Mouse (Mus musculus) CD4-positive, CD25-positive, alpha-beta regulatory T cell, adult 4 months (primary cell): Measurements from ENCODE around the gene St8sia1. TPM values are rescaled to one million over a fixed set of nuclear protein-coding genes. Genes with fewer than 3 reads are reported as not detected.

ENCODE experiments used
- ATAC-seq: one replicate; pipeline ENCODE4 v1.8.0; 2017
- polyA plus RNA-seq, 2 experiments: library from polyadenylated mRNA; unstranded; fragments of 100-300 nt; shearing (Covaris generic); gene quantifications; one replicate each; pipeline ENCODE4 v1.2.1; 2017

St8sia1 gene
- polyA plus RNA-seq, 2 experiments from 2014 or later: 11.2 to 12.4 TPM

DNA sequence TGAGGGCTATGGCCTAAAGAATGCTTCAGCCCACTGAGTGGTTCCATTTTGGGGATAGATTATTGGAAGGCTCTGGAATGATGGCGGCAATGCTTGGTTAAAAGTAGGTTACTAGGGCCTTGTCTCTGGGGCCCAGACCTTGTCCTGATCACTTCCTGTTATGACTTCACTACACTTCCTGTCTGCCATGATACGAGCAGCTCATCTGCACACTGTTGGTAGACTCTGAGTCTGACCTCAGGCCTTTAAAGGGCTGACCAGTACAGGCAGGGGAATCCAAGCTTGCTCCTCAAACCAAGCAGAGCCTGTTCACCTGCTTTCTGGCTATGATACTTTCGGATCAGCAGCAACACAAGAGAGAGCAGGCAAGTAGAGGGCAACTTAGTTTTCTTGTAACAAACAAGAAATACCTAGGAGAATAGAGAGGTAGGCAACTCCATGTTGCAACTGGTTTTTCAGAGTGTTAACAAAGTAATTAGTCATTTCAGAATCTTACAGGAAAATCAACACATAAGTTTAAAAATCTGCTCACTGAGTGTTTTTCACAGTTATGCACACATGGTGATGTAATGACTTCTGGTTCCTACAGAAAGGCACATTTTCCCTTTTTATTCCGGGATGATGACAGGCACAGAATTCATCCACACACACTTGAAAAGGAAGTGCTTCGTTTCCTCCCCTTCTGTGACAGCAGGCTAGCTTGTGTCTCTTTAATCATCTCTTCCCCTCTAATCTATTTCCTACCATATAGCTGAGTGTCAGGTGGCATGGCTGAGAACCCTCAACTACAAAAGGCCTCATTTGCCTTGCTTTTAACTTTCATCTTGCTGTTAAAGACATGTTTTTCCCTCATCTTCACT is 55.1 kb downstream of the St8sia1 start:
- peak; percentile 96 for ATAC-seq

DNA sequence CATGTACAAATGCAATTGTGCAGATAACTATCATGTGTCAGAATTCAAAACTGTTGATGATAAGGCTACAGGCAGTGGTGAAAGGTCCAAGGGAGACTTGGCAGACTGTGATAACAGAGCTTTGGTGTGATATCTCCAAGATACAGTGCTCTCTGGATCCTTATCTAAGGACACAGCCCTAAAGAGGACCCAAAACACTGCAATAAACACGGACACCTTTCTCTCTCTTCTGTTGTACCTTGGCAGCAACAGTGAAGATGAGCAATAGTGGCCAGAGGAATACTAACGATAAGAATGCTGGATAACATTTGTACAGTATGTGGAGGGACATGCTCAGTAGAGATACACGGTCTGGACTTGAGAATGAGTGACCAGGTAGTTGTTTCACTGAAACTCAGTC is 55.8 kb downstream of the St8sia1 start:
- ATAC-seq: no peak

DNA sequence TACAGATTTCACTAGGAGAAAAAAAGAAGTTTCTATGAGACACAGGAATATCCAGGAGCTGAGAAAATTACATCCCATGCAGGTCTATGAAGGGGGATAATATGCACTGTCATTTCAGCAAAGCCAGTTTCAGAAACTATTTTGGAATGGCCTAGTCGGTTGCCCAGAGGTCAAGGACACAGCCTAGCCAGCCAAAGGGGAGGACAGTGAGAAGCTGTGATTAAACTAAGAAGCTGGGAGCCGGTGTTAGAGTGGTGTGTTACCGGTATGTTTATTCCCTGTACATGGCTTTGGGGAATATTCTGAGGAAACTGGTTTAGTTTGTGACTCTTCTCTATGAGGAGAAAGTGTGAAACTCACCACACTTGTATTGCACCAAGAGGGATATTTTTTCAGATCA is 68.9 kb downstream of the St8sia1 start:
- ATAC-seq: no peak

DNA sequence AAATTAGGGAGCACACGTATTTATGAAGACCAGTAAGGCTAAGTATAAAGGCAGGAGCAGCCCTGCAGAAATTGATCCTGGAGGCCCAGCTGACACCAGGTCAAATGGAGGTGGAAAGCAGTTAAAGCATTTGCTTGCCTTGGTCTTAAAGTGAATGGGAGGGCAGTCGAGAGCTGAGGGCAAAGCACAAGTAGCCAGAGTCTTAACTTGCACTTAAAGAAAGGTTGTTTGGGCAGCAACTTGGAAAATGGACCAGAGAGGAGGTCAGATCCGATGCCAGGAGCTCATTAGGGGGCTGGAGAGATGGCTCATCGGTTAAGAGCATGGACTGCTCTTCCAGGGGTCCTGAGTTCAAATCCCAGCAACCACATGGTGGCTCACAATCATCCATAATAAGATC is 70.5 kb downstream of the St8sia1 start:
- no peak for ATAC-seq

DNA sequence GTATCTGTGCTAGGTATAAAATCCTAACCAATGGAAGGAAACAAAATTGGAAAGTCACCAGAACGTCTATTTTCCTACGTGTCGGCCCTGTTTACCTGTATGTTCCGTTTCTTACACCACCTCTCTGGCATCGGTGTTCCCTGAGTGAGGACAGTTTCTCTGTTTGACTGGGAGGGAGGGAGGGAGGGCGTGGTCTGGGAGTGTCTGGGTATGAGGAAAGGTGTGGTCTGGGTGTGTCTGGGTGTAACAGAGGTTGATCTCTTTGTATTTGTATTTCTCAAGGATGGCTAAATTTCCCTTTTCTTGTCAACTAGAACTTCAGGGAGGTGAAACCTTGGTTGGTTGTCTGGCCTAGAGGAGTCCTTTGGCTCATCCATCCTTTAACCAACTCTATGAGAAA is 73.9 kb downstream of the St8sia1 start:
- no peak for ATAC-seq

DNA sequence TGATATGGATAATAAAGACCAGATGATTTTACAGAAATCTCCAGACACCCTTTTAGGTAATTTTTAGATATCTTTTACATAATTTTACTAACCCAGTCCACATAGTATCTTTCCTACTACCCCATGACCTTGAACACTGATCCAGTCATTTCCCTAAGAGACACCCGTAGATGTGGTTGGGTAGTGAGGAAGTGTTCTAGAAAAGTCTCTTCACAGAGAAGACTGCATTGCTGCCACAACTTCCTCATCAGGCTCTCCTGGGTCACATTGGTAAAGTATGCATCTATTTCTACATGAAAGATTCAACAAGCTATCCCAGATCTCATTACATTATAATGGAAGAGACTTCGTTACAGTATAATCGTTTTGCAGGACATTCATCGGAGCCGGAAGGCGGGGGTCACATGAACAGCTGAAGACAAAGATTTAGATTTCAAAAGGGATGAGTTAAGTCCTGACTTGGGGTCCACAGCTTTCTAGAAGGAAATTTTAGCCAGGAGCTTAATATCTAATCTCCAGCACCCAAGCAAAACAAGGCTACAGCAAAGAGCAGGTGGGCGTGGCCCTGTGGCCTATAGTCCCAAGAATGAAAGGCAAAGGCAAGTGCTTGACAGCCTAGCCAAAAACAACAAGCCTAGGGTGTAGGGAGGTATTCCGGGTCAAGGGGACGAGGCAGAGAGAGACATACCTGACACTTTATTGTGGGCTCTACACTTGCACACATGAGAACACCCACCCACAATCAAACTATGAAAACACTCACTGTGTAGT is 75.1 kb downstream of the St8sia1 start:
- no peak for ATAC-seq

DNA sequence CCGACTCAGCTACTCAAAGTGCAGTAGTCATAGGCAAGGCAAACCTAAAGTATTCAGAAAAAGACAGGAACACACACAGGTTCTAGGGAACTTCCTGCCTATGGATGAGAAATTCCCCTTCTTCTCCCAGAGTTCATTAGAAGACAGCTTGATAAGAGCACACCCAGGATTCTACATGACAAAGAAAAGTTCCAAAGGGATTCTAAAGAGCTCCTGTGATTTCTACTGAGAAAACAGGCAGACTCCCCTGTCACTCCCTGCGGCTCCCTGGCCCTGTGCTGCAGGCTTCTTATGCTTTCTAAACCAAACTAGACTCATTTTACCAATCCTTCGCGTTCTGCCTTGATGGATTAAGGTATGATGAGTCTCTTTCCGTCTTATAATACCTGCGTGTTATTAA is 75.9 kb downstream of the St8sia1 start:
- no peak for ATAC-seq

DNA sequence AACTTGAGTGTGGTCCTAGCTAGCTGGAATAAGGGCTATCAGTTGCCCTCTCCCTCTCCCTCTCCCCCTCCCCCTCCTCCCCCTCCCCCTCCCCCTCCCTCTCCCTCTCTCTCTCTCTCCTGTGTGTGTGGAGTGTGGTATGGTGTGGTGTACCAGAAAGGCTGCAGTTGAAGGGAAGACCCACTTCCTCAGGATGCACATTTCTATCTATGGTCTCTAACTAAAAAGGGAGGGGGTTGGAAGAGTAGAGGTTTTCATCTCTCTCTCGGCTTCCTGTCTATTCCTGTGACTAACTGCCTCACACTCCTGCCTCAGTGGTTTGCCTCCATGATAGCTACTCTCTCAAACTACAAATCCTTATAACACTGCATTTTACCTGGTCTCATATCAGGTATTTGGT is 76.9 kb downstream of the St8sia1 start:
- peak; percentile 81 for ATAC-seq

DNA sequence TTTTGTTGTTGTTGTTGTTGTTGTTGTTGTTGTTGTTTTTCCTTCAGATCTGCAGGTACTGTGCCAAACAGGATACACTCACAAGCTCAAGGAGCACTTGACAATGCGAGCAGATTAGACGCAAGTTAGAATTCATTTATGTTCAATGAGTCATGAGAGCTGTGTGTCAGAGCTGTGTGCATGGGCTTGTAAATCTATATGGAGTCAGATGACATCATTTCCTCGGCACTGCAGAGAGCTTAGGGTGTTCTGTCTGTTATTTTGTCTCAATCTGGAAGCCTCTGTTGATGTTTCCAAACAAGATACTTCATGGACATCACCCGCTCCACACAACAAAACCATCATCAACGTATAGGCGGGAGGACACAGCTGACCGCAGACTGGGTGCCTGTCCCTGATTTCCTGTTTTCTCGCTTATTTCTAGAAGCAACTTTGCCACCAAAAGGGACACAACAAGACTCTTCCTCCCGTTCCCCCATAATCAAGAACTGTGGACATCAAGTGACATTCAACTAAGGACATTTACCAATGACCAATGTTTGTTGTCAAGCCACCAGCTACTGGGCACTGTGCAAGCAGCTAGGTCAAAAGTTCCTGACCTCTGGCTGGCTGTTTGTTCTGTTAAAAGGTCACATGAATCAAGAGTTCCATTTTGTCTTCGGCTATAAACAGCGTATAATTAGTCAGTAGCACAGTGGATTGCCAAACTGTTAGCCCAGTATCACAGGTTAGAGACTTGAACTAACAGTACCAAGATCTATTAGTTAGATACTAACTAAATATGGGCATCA is 78.7 kb downstream of the St8sia1 start:
- peak; percentile 44 for ATAC-seq

DNA sequence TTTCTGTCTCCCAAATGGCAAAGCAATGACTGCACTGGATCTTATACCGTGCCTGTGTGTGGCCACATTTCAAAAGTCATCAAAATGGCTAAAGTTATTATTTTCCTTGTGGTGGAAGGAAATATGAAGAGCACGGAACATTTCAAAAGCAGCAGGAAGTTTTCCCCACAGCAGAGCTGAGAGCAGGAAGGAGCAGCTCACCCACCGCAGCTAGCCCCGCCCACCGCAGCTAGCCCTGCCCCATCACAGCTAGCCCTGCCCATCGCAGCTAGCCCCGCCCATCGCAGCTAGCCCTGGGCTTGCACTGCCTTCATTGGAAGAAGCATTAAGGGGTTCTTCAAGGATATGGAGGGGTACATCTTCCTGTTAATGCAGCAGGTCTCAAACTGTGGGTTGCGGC is 80.1 kb downstream of the St8sia1 start:
- peak; percentile 42 for ATAC-seq

DNA sequence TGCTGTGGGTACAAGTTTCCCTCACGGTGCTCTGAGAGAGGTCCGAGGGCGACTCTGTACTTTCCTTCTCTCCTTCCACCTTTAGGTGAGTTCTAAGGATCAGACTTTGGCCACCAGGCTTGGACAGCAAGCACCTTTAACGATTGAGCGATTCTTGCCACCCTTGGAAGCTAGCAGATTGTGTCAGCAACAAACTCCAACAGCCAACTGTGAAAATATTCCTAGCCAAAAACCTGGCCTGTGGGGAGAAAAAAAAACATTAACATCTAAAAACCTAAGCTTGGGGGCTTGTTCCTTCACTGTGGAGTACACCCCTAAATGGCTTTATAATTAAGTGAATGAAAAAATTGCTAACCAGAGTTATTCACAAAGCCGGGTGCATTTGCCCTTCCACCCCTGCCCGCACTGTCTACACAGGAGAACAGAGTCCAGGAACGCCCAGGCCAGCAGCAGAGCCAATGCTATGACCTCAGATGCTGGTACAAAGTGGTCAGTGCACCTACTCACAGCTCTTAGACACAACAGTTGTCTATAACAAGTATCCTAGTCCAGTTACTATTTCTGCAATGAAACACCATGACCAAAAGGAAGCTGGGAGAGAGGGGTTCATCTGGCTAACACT is 83.3 kb downstream of the St8sia1 start:
- no peak for ATAC-seq

DNA sequence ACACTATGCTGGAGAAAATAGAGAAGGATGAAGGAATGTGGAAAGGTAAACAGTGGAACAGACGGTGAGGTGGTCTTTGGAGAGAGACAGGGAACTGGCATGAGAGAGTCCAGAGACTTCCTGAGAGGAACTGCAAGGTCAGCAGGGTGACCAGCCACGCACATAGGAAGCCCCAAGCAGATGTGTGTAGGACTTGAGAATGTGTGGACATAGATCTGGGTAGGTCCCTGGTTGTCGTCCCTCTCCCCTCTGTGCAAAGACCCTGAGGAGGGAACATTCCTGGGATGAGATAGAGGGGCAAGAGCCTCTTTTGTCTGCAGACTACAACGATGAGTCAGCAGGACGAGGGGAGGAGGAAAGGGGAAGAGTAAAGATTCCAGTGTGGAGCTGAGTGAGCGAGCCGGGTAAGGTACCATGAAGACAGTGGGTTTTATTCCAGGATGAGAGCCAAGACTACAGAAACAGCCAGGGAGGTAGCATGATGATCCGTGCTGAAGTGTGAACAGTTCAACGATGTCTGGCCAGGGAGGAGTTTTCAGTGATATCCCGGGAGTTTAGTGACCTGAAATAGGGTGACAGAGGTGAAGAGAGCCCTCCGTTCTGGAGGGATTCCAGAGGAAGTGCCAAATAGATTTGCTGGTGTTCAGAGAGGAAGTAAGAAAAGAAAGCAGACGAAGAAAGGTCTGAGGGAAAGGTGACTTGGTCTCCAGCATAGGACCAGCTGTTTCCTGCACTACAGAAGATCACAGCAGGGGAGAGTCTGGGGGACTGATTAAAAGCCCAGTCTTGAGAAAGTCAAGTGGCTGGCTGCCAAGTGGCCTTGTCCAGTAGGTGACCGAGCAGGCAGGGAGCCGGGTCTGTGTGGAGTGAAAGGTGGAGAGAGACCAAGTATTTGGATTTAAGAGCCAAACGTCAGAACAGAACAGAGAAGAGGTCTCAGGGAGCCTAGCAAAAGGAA is 85.2 kb downstream of the St8sia1 start:
- no peak for ATAC-seq

DNA sequence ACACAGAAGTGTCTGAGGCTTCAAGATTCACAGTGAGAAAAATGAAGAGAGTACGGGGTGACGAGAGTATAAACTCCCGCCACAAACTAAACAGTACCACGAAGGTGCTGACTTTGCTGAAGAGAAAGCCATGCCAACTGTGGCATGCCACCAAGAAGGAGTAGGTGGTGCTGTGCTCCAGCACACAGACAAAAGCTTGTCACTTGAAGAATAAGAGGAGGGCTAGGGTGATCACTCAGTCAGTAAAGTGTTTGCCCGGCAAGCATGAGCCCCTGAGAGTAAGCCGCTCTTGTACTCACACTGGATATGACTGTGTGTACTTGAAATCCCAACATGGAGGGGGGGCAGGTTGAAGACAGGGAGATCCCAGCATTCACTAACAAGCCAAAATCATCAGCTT is 87.0 kb downstream of the St8sia1 start:
- ATAC-seq: no peak

DNA sequence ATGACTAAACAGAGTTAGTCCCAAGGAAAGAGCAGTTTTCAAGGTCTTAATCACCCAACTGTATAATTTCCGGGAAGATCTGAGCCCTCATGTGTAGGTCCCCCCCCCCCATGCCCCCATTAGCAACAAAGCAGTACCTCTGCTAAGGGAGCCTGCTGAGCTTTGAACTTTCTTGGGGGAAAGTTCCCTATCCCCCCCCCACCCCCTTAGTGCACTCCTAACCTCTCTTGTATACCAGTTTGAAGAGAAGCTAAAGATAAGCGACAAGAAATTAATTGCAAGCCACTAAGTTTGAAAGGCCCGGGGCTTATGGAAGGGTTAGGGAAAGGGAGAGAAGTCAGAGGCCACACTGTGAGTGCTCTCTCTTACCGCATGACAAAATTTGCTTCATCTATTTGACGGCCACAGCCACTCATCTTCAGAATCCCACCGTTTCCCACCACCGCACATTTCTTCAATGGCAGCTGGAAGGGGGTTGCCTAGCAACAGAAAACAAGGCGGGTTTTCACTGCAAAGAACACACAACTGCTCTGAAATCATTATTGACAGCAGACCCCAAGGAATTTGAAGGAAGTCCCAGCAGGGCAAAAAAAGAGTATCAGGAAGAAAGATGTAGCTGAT is 87.9 kb downstream of the St8sia1 start:
- no peak for ATAC-seq

DNA sequence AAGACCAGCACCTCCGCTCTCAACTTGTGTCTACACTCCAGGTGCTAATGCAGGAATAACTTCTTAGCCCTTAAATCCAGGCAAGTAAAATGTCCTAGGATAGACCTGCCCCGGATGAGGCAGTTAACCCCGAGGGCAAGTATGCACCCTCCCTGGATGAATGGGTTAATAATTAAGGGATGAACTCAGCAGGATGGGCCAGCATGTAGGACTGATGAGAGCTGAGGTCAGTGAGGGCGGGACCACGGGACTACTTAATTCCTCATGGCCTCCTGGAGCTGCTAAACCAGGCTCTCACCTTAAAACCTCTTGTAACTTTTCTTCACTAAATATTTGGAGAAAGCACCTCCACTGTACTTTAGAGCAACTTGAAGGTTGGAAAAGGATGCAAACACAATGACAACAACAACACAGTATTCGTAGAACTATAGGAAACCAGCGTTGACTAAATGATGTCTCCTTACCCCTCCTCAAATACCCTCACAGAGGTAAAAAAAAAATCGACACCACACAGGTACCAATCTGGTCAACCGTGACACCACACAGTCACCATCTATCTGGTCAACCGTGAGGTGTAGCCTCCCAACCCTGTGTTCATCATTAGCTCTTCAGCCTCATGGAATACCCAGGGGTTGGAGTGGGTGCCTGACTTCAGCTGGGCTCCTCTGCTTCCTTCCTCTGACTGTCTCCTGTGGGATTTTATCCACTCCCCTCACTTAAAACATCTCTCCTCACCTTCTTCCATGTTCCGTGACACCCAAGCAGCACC is 90.3 kb downstream of the St8sia1 start:
- no peak for ATAC-seq

DNA sequence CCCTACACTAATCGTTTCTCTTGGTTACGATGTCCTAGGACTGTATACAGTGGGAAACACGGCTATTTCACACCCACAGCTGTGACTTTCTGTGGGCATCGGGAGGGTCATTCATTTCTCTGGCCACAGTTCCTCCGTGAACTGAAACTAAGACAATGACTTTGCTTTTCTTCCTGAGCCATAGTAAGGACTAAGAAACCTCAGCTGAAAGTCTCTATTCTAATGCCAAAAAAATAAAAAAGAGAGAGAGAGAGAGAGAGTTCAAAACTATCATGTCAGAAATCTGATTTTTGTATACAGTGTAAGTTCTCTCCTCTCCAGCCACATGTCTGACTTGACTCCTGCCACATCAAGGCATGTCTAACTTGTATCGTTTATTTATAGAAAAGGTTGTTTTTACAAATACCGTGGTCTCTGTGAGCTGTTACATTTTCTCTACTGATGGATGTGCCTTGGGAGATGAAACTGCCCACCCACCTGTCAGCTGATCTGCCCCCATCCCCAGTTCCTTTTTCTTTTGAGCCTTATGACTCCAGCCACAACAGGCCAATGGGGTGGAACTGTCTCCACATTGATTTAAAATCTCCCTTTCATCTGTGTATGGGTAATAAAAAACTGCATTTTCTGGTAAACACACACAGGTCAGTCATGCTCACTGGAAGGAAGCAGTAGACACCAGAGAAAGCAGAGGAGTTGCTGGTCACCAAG is 94.4 kb downstream of the St8sia1 start:
- ATAC-seq: no peak

DNA sequence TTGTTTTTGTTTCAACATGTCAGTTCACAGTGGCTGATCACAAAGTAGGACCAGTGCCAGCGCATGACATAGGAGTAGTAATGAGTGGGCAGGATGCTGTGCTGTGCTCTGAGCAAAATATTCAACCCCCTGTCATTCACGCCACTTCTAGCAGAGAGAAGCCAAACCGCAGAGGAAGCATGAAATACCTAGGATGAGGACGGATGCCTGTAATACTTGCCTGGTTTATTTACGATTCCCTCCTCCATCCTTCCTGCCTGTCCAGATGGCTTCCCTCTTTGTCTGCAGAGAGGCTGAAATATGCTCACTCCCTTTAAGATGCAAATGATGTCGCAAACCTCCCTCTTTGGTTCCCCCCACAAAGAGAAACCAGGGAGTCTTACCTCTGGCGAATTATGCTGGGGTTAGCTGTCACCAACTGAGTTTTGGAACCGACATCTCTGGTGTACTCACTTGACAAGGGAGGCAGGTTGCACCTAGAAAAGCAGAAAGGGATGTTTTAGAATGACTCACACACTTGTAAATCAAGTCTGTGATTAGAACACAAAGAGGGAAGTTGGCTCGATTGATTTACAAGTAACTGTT is 96.7 kb downstream of the St8sia1 start:
- peak; percentile 80 for ATAC-seq

DNA sequence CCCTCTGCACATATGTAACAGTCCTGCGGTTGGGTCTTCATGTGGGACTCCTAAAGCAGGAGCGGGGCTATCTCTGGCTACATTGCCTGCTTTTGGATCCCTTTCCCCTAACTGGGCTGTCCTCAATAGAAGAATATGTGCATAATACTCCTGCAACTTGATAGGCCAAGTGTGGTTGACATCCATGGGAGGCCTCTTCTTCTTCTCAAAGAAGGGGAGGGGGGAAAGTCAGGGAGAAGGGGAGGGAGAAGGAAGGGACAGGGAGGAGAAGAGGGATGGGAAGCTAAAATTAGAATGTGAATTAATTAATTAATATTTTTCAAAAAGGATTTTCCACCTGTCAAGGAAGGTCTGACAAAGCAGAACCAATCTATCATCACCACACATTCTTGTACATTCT is 97.2 kb downstream of the St8sia1 start:
- no peak for ATAC-seq

DNA sequence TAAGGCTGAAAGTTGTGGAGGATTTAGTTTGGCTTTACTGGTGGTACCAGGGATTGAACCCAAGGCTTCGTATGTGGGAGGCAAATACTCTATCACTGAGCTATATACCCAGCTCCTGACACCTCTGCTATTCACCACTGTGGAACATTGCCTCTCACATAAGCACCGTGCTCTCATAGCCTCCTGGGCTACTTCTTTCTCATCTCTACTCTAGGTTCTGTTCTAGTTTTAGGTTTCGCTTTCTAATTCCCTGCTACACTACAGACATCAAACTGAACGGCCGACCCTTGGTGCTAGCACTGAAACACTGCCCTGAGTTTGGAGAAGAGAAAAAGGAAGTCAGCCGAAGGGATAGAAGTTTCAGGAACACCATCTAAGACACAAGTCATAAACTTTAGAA is 99.1 kb downstream of the St8sia1 start:
- peak; percentile 53 for ATAC-seq
